Mouse (Mus musculus) heart, embryonic 16.5 days (tissue): ENCODE measurements around the gene Abcg1. TPM values are rescaled to one million over a fixed set of nuclear protein-coding genes. Genes with fewer than 3 reads are reported as not detected.

ENCODE experiments used
- ATAC-seq: fragments of 200-750 bp; cut with Nextera tagmentation; replicated peaks from 2 replicates; pipeline ENCODE4 v1.8.0; 2017; ENCODE audit warnings: moderate number of reproducible peaks; ENCODE audit not compliant: insufficient read depth, low FRiP score; ENCODE audit errors: extremely low read depth
- H3K27ac ChIP-seq: fragments of 300-500 bp; sonication (generic); 2 replicates; pipeline ENCODE4 v1.5.1; 2014; ENCODE audit warnings: mild to moderate bottlenecking, low read length, control low read depth, moderate library complexity
- H3K27me3 ChIP-seq: fragments of 300-500 bp; sonication (generic); 2 replicates; pipeline ENCODE4 v1.6.1; 2014; ENCODE audit warnings: low read length, mixed read lengths; ENCODE audit not compliant: control insufficient read depth, insufficient read depth
- H3K36me3 ChIP-seq: fragments of 300-500 bp; sonication (generic); 2 replicates; pipeline ENCODE4 v1.6.1; 2014; ENCODE audit not compliant: control insufficient read depth, insufficient read depth
- H3K4me1 ChIP-seq: fragments of 300-500 bp; sonication (generic); 2 replicates; pipeline ENCODE4 v1.6.1; 2014; ENCODE audit warnings: low read length, mixed read lengths; ENCODE audit not compliant: control insufficient read depth, insufficient read depth
- H3K4me2 ChIP-seq: fragments of 300-500 bp; sonication (generic); 2 replicates; pipeline ENCODE4 v1.6.1; 2014; ENCODE audit warnings: low read depth, mild to moderate bottlenecking, control low read depth, low read length
- H3K4me3 ChIP-seq: fragments of 300-500 bp; sonication (generic); 2 replicates; pipeline ENCODE4 v1.5.1; 2014; ENCODE audit warnings: mild to moderate bottlenecking, control low read depth, low read length
- H3K9ac ChIP-seq: fragments of 300-500 bp; sonication (generic); 2 replicates; pipeline ENCODE4 v1.6.1; 2014; ENCODE audit warnings: low read length, control low read depth
- H3K9me3 ChIP-seq: fragments of 300-500 bp; sonication (generic); replicated peaks from 2 replicates; pipeline ENCODE4 v1.6.1; 2016; ENCODE audit warnings: low read length; ENCODE audit not compliant: control insufficient read depth
- WGBS: fragments of 180-500 bp; shearing (Covaris S2); extraction: QIAGEN DNeasy Blood & Tissue Kit; methylation state at CpG from one replicate; pipeline ENCODE4 v1.1.7; 2014; 5-methylcytosine and 5-hydroxymethylcytosine counted together
- polyA plus RNA-seq: library from polyadenylated mRNA; unstranded; fragments of >200 nt; fragmentation: Nextera tagmentation; extraction: Ambion mirVana; gene quantifications from 2 replicates; pipeline ENCODE4 v1.2.1, GENCODE M21; 2015

The Abcg1 gene
- polyA plus RNA-seq, 1 experiment from 2014 or later, result 15.6 TPM

GRCm38 (mm10) chr17:31125548-31126266, 68.2 kb downstream of the Abcg1 start:
- no peak overlapping the region for H3K4me2 ChIP-seq
- no peak overlapping the region for H3K27ac ChIP-seq
- no peak for ATAC-seq
- H3K4me3 ChIP-seq, result no peak overlapping the region
- H3K9ac ChIP-seq, result no peak overlapping the region
- H3K4me1 ChIP-seq, result no peaks in the 10 kb centered on the region
- H3K9me3 ChIP-seq, result peaks cover 7% of the 10 kb centered on the region
- WGBS, result 30% methylated on average over 9 of the region's 9 CpGs
- no peaks in the 10 kb centered on the region for H3K36me3 ChIP-seq
- H3K27me3 ChIP-seq, result peaks cover 11% of the 10 kb centered on the region

GRCm38 (mm10) chr17:31128708-31129318, 71.3 kb downstream of the Abcg1 start:
- WGBS, result 71% methylated on average over 9 of the region's 9 CpGs
- Histone ChIP-seq H3K27me3 (peaks cover 11% of the 10 kb centered on the region), H3K36me3 (no peaks in the 10 kb centered on the region), H3K9me3 (no peaks in the 10 kb centered on the region; the same call in 1 of the 2 replicates), H3K4me2 (no peak overlapping the region), H3K4me1 (no peaks in the 10 kb centered on the region), H3K27ac (no peak overlapping the region), H3K4me3 (no peak overlapping the region), H3K9ac (no peak overlapping the region)
- ATAC-seq, result no peak

GRCm38 (mm10) chr17:31129452-31129851, 72.0 kb downstream of the Abcg1 start, which contains the start of gene Tff3:
TSS of gene Tff3 (minus strand) at chr17:31129646.
- WGBS, result 23% methylated on average over 2 of the region's 2 CpGs
- ATAC-seq, result no peak
- H3K4me1 ChIP-seq, result no peaks in the 10 kb centered on the region
- no peak within 1 kb of the TSS for H3K27ac ChIP-seq
- no peak within 1 kb of the TSS for H3K4me3 ChIP-seq
- no peak within 1 kb of the TSS for H3K4me2 ChIP-seq
- peaks cover 11% of the 10 kb centered on the region for H3K27me3 ChIP-seq
- no peaks in the 10 kb centered on the region for H3K36me3 ChIP-seq
- no peaks in the 10 kb centered on the region for H3K9me3 ChIP-seq
- H3K9ac ChIP-seq, result no peak within 1 kb of the TSS

GRCm38 (mm10) chr17:31131269-31131821, 73.9 kb downstream of the Abcg1 start:
- H3K9me3 ChIP-seq, result no peaks in the 10 kb centered on the region
- no peak overlapping the region for H3K9ac ChIP-seq
- H3K27me3 ChIP-seq, result peaks cover 13% of the 10 kb centered on the region
- H3K4me1 ChIP-seq, result no peaks in the 10 kb centered on the region
- H3K27ac ChIP-seq, result no peak overlapping the region
- H3K4me3 ChIP-seq, result no peak overlapping the region
- no peak for ATAC-seq
- WGBS, result 69% methylated on average over 10 of the region's 10 CpGs
- no peaks in the 10 kb centered on the region for H3K36me3 ChIP-seq
- no peak overlapping the region for H3K4me2 ChIP-seq

- Histone ChIP-seq H3K4me2 (no peak overlapping the region), H3K4me1 (no peaks in the 10 kb centered on the region), H3K27ac (no peak overlapping the region), H3K4me3 (no peak overlapping the region), H3K27me3 (0 out of 2 replicates have a peak, but pooled peaks cover 2% of the 10 kb centered on the region), H3K9me3 (no peaks in the 10 kb centered on the region), H3K9ac (no peak overlapping the region), H3K36me3 (no peaks in the 10 kb centered on the region)
- 68% methylated on average over 15 of the region's 15 CpGs for WGBS
- ATAC-seq, result no peak
Measured at GRCm38 (mm10) chr17:31133776-31134175, 76.3 kb downstream of the Abcg1 start.

- WGBS, result 68% methylated on average over 6 of the region's 6 CpGs
Measured at GRCm38 (mm10) chr17:31134913-31135312, 77.4 kb downstream of the Abcg1 start.

GRCm38 (mm10) chr17:31136291-31136690, 78.8 kb downstream of the Abcg1 start:
- WGBS, result 45% methylated on average over 3 of the region's 3 CpGs
- no peak overlapping the region for H3K9ac ChIP-seq
- H3K9me3 ChIP-seq, result no peaks in the 10 kb centered on the region
- no peaks in the 10 kb centered on the region for H3K4me1 ChIP-seq
- H3K27ac ChIP-seq, result no peak overlapping the region
- no peak overlapping the region for H3K4me3 ChIP-seq
- H3K27me3 ChIP-seq, result 0 out of 2 replicates have a peak, but pooled peaks cover 2% of the 10 kb centered on the region
- H3K4me2 ChIP-seq, result no peak overlapping the region
- H3K36me3 ChIP-seq, result no peaks in the 10 kb centered on the region
- ATAC-seq, result no peak

More at GRCm38 (mm10) chr17:31134913-31135312, 77.4 kb downstream of the Abcg1 start:
- no peaks in the 10 kb centered on the region for H3K36me3 ChIP-seq
- no peaks in the 10 kb centered on the region for H3K4me1 ChIP-seq
- 0 out of 2 replicates have a peak, but pooled peaks cover 2% of the 10 kb centered on the region for H3K27me3 ChIP-seq
- ATAC-seq, result no peak
- H3K27ac ChIP-seq, result no peak overlapping the region
- no peak overlapping the region for H3K9ac ChIP-seq
- H3K4me3 ChIP-seq, result no peak overlapping the region
- H3K9me3 ChIP-seq, result no peaks in the 10 kb centered on the region
- no peak overlapping the region for H3K4me2 ChIP-seq

- Histone ChIP-seq H3K36me3 (no peaks in the 10 kb centered on the region), H3K4me2 (no peak overlapping the region), H3K4me3 (no peak overlapping the region), H3K9me3 (no peaks in the 10 kb centered on the region), H3K27me3 (0 out of 2 replicates have a peak, but pooled peaks cover 2% of the 10 kb centered on the region), H3K4me1 (no peaks in the 10 kb centered on the region), H3K27ac (no peak overlapping the region), H3K9ac (no peak overlapping the region)
- ATAC-seq, result no peak
- WGBS, result 72% methylated on average over 1 of the region's 1 CpGs
Measured at GRCm38 (mm10) chr17:31136821-31137220, 79.3 kb downstream of the Abcg1 start.

- Histone ChIP-seq H3K9ac (no peak overlapping the region), H3K4me3 (no peak overlapping the region), H3K4me1 (no peaks in the 10 kb centered on the region), H3K9me3 (no peaks in the 10 kb centered on the region), H3K27me3 (0 out of 2 replicates have a peak, but pooled peaks cover 2% of the 10 kb centered on the region), H3K27ac (no peak overlapping the region), H3K36me3 (no peaks in the 10 kb centered on the region), H3K4me2 (no peak overlapping the region)
- no peak for ATAC-seq
- WGBS, result 16% methylated on average over 5 of the region's 5 CpGs
Measured at GRCm38 (mm10) chr17:31138398-31138797, 80.9 kb downstream of the Abcg1 start.
